Mouse (Mus musculus) CD8-positive naive resting alpha-beta T cell, adult 2 months (primary cell): ENCODE measurements around the gene Rnase13.

Source experiments
- DNase-seq, 2 experiments: peaks; one replicate each; pipeline ENCODE4 v3.0.0; 2022; ENCODE audit warnings: low read depth in 2 of 2, low spot score in 2 of 2

Rnase13 gene

DNA sequence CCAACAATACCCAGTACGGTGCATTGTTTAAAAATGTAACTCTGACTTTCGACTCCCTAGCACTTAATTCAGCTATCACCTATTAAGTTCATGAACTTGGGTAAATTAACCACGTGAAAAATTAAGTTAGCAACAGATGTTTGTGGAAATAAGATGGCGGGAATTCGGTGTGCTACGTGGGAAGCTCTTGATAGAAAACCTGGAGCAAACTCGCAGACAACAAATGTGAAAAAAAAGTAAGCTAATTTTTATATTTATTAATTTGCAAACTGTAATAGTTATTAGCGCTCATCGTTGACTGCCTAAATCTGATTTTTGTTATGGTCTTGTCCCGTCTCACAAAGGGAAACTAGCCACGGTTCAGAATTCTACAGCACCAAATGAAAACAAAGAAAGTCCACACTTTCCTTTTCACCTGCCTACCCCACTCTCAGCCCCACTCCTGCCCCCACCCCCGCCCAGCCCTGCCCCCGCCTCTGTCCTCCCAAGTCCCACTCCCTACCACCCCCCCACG lies 38.5 kb downstream of the Rnase13 start:
- no peak for DNase-seq

DNA sequence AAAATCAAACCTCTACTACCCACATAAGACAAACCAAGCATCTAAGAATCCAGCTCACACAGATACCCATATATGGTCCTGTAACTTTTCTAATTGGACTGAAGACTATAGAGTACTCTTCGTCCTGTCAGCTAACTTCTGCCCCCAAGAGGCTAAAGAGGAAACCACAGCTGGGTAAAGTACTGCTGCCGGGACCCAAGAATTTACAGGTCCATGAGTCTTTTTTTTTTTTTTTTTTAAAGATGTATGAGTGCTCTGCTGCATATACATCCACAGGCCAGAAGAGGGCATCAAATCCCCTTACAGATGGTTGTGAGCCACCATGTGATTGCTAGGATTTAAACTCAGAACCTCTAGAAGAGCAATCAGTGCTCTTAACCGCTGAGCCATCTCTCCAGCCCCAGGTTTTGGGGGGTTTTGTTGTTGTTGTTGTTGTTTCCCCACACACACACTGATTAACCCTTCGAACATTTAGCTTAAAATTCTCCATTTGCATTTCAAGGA lies 39.0 kb downstream of the Rnase13 start:
- peak; percentile 79 to 90 for DNase-seq

DNA sequence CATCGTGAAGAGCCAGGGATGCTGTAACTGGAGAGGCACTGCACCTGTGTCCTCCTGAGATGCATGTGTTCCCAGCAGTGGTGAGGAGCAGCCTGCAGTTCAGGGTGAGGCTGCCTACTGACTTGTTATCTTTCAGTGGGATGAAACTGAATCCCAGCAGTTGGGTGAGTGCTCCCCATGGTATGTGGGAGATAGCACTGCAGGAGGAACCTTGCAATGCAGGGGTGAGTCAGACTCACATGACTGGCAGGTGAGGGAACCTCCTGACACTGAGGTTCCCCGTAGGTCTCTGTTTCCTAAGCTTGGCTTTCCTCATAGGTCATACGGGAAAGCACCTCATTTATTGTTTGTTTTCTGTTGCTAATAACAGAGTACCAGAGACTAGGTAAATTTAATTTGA lies 45.1 kb downstream of the Rnase13 start:
- DNase-seq = no peak

DNA sequence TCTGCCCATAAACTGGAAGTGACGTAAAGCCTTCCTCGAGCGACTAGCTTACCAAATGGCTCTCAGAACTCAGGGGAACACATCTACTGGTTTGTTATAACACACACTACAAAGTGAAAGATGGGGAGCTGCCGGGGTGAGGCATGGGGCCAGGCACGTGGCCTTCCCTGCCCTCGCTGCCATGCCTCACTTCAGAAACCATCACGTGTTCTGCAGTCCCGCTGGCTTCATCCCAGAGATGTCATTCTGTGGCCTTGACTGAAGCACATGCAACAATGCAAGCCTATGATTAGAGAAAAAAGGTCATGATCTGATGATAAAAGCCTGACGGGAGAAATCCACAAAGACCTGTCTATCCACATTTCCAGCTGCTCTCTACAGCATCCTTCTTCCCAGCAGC lies 50.8 kb downstream of the Rnase13 start:
- DNase-seq = no peak
